Mouse (Mus musculus): ENCODE measurements at regions not wholly inside any gene's neighbourhood (a gene's known extent, or its start where the extent isn't known, plus 50 kb on each side); places are given as distances from the start of the nearest gene placed in this dataset.

GRCm38 (mm10) chr9:103813791-103814190 lies 52.2 kb upstream of the Tmem108 start:
- H3K4me2 ChIP-seq (ENCODE audit: low read length) = no peak overlapping the region
- H3K27ac ChIP-seq (replicated peaks in 1 of 2; ENCODE audit: control insufficient read depth in 1 of 2, insufficient read depth in 1 of 2, low read depth in 2 of 2, low read length in 2 of 2) = no peak overlapping the region
- H3K36me3 ChIP-seq (ENCODE audit: control insufficient read depth, insufficient read depth, low read length) = no peaks in the 10 kb centered on the region
- peaks cover 2% of the 10 kb centered on the region; the same call in 1 of the 2 replicates for H3K9me3 ChIP-seq (ENCODE audit: control insufficient read depth, low read length)
- no peak overlapping the region for H3K9ac ChIP-seq (ENCODE audit: low read length)
- H3K27me3 ChIP-seq (ENCODE audit: control insufficient read depth, insufficient read depth, low read length) = no peaks in the 10 kb centered on the region
- H3K4me1 ChIP-seq (ENCODE audit: control insufficient read depth in 2 of 2, insufficient read depth in 2 of 2, low read length in 2 of 2) = no peaks in the 10 kb centered on the region
- WGBS = 88% methylated on average over 9 of the region's 9 CpGs
- no peak for ATAC-seq (ENCODE audit: insufficient number of reproducible peaks, insufficient read depth, low FRiP score, low read depth)
- no peak overlapping the region for H3K4me3 ChIP-seq (ENCODE audit: control insufficient read depth in 1 of 2, insufficient read depth in 1 of 2, low read depth in 1 of 2, low read length in 2 of 2)

GRCm38 (mm10) chr9:103818998-103819397 lies 57.4 kb upstream of the Tmem108 start:
- no peak for ATAC-seq (ENCODE audit: insufficient number of reproducible peaks, insufficient read depth, low FRiP score, low read depth)
- H3K27ac ChIP-seq (replicated peaks in 1 of 2; ENCODE audit: control insufficient read depth in 1 of 2, insufficient read depth in 1 of 2, low read depth in 2 of 2, low read length in 2 of 2) = no peak overlapping the region

GRCm38 (mm10) chr9:103821632-103822031 lies 60.0 kb upstream of the Tmem108 start:
- WGBS = 66% methylated on average over 3 of the region's 3 CpGs
- no peaks in the 10 kb centered on the region for H3K4me1 ChIP-seq (ENCODE audit: control insufficient read depth in 2 of 2, insufficient read depth in 2 of 2, low read length in 2 of 2)
- no peak overlapping the region for H3K9ac ChIP-seq (ENCODE audit: low read length)
- ATAC-seq (ENCODE audit: insufficient number of reproducible peaks, insufficient read depth, low FRiP score, low read depth) = no peak
- no peaks in the 10 kb centered on the region for H3K36me3 ChIP-seq (ENCODE audit: control insufficient read depth, insufficient read depth, low read length)
- no peak overlapping the region for H3K4me3 ChIP-seq (ENCODE audit: control insufficient read depth in 1 of 2, insufficient read depth in 1 of 2, low read depth in 1 of 2, low read length in 2 of 2)
- H3K9me3 ChIP-seq (ENCODE audit: control insufficient read depth, low read length) = no peaks in the 10 kb centered on the region
- H3K27me3 ChIP-seq (ENCODE audit: control insufficient read depth, insufficient read depth, low read length) = no peaks in the 10 kb centered on the region
- no peak overlapping the region for H3K27ac ChIP-seq (replicated peaks in 1 of 2; ENCODE audit: control insufficient read depth in 1 of 2, insufficient read depth in 1 of 2, low read depth in 2 of 2, low read length in 2 of 2)
- no peak overlapping the region for H3K4me2 ChIP-seq (ENCODE audit: low read length)

More at GRCm38 (mm10) chr9:103818998-103819397, 57.4 kb upstream of the Tmem108 start:
- H3K9ac ChIP-seq (ENCODE audit: low read length) = no peak overlapping the region
- H3K36me3 ChIP-seq (ENCODE audit: control insufficient read depth, insufficient read depth, low read length) = no peaks in the 10 kb centered on the region
- no peaks in the 10 kb centered on the region for H3K27me3 ChIP-seq (ENCODE audit: control insufficient read depth, insufficient read depth, low read length)
- no peak overlapping the region for H3K4me3 ChIP-seq (ENCODE audit: control insufficient read depth in 1 of 2, insufficient read depth in 1 of 2, low read depth in 1 of 2, low read length in 2 of 2)
- 70% methylated on average over 2 of the region's 2 CpGs for WGBS
- no peaks in the 10 kb centered on the region for H3K9me3 ChIP-seq (ENCODE audit: control insufficient read depth, low read length)
- no peak overlapping the region for H3K4me2 ChIP-seq (ENCODE audit: low read length)
- no peaks in the 10 kb centered on the region for H3K4me1 ChIP-seq (ENCODE audit: control insufficient read depth in 2 of 2, insufficient read depth in 2 of 2, low read length in 2 of 2)

DNA sequence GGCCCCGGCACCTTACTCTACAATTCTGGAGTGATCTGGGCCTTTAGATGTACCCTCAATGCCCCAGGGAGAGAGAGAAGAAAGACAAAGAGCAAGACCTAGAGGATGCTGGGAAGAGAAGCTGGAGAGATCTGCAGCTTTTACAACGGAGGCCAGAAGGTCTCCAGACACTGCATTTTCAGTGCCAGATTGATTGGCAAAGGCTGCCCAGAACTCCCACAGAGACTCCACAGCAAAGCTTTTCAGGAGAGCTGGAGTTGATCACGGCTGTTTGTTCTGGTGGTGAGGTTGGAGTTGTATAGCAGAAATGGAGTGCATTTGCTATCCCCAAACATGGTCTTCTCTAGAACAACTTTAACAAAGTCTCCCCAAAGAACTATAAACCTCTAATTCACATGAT lies 61.9 kb upstream of the Tmem108 start:
- no peaks in the 10 kb centered on the region for H3K27me3 ChIP-seq (ENCODE audit: control insufficient read depth, insufficient read depth, low read length)
- WGBS = 64% methylated on average over 3 of the region's 3 CpGs
- H3K4me3 ChIP-seq (ENCODE audit: control insufficient read depth in 1 of 2, insufficient read depth in 1 of 2, low read depth in 1 of 2, low read length in 2 of 2) = no peak overlapping the region
- no peaks in the 10 kb centered on the region for H3K9me3 ChIP-seq (ENCODE audit: control insufficient read depth, low read length)
- H3K27ac ChIP-seq (replicated peaks in 1 of 2; ENCODE audit: control insufficient read depth in 1 of 2, insufficient read depth in 1 of 2, low read depth in 2 of 2, low read length in 2 of 2) = no peak overlapping the region
- ATAC-seq (ENCODE audit: insufficient number of reproducible peaks, insufficient read depth, low FRiP score, low read depth) = no peak
- H3K4me2 ChIP-seq (ENCODE audit: low read length) = no peak overlapping the region
- H3K36me3 ChIP-seq (ENCODE audit: control insufficient read depth, insufficient read depth, low read length) = no peaks in the 10 kb centered on the region
- H3K4me1 ChIP-seq (ENCODE audit: control insufficient read depth in 2 of 2, insufficient read depth in 2 of 2, low read length in 2 of 2) = no peaks in the 10 kb centered on the region
- H3K9ac ChIP-seq (ENCODE audit: low read length) = no peak overlapping the region

GRCm38 (mm10) chr9:103841199-103841598 lies 79.6 kb upstream of the Tmem108 start:
- no peak overlapping the region for H3K4me2 ChIP-seq (ENCODE audit: low read length)
- no peak for ATAC-seq (ENCODE audit: insufficient number of reproducible peaks, insufficient read depth, low FRiP score, low read depth)
- WGBS = 75% methylated on average over 3 of the region's 3 CpGs
- no peaks in the 10 kb centered on the region for H3K36me3 ChIP-seq (ENCODE audit: control insufficient read depth, insufficient read depth, low read length)
- H3K27ac ChIP-seq (replicated peaks in 1 of 2; ENCODE audit: control insufficient read depth in 1 of 2, insufficient read depth in 1 of 2, low read depth in 2 of 2, low read length in 2 of 2) = no peak overlapping the region
- H3K9me3 ChIP-seq (ENCODE audit: control insufficient read depth, low read length) = no peaks in the 10 kb centered on the region
- H3K27me3 ChIP-seq (ENCODE audit: control insufficient read depth, insufficient read depth, low read length) = no peaks in the 10 kb centered on the region
- no peak overlapping the region for H3K4me3 ChIP-seq (ENCODE audit: control insufficient read depth in 1 of 2, insufficient read depth in 1 of 2, low read depth in 1 of 2, low read length in 2 of 2)
- no peaks in the 10 kb centered on the region for H3K4me1 ChIP-seq (ENCODE audit: control insufficient read depth in 2 of 2, insufficient read depth in 2 of 2, low read length in 2 of 2)
- H3K9ac ChIP-seq (ENCODE audit: low read length) = no peak overlapping the region

DNA sequence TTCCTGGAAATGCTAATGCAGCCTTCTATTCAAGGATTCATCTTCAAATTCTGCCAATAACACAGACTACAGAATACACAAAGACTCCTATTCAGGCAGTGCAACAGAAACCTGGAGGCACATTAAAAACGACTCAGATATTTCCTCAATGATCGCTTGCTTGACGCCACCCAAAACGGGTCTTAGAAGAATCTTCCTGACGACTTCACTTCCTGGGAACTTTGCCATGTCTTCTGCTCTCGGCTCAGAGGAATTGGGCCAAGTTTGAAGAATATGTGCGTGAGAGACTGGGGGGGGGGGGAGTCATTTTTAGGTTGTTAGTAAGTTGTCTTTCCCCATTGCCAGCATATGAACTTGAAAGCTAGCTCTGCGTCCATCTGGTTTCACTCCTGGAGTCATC lies 82.2 kb upstream of the Tmem108 start:
- Histone ChIP-seq H3K27me3 (ENCODE audit: control insufficient read depth, insufficient read depth, low read length) (no peaks in the 10 kb centered on the region), H3K4me3 (ENCODE audit: control insufficient read depth in 1 of 2, insufficient read depth in 1 of 2, low read depth in 1 of 2, low read length in 2 of 2) (no peak overlapping the region), H3K4me1 (ENCODE audit: control insufficient read depth in 2 of 2, insufficient read depth in 2 of 2, low read length in 2 of 2) (peaks cover 0 to 8% of the 10 kb centered on the region in 2 experiments; a peak in 2 of 4 replicates), H3K9ac (ENCODE audit: low read length) (no peak overlapping the region), H3K9me3 (ENCODE audit: control insufficient read depth, low read length) (no peaks in the 10 kb centered on the region), H3K4me2 (ENCODE audit: low read length) (no peak overlapping the region), H3K36me3 (ENCODE audit: control insufficient read depth, insufficient read depth, low read length) (no peaks in the 10 kb centered on the region), H3K27ac (replicated peaks in 1 of 2; ENCODE audit: control insufficient read depth in 1 of 2, insufficient read depth in 1 of 2, low read depth in 2 of 2, low read length in 2 of 2) (no peak overlapping the region)
- WGBS = 70% methylated on average over 8 of the region's 8 CpGs
- ATAC-seq (ENCODE audit: insufficient number of reproducible peaks, insufficient read depth, low FRiP score, low read depth) = no peak

- no peak overlapping the region for H3K4me3 ChIP-seq (ENCODE audit: control insufficient read depth in 1 of 2, insufficient read depth in 1 of 2, low read depth in 1 of 2, low read length in 2 of 2)
- no peak overlapping the region for H3K27ac ChIP-seq (replicated peaks in 1 of 2; ENCODE audit: control insufficient read depth in 1 of 2, insufficient read depth in 1 of 2, low read depth in 2 of 2, low read length in 2 of 2)
- no peak for ATAC-seq (ENCODE audit: insufficient number of reproducible peaks, insufficient read depth, low FRiP score, low read depth)
- no peaks in the 10 kb centered on the region for H3K36me3 ChIP-seq (ENCODE audit: control insufficient read depth, insufficient read depth, low read length)
- H3K27me3 ChIP-seq (ENCODE audit: control insufficient read depth, insufficient read depth, low read length) = no peaks in the 10 kb centered on the region
- H3K9me3 ChIP-seq (ENCODE audit: control insufficient read depth, low read length) = no peaks in the 10 kb centered on the region
- peaks cover 0 to 8% of the 10 kb centered on the region in 2 experiments; a peak in 2 of 4 replicates for H3K4me1 ChIP-seq (ENCODE audit: control insufficient read depth in 2 of 2, insufficient read depth in 2 of 2, low read length in 2 of 2)
- WGBS = 82% methylated on average over 6 of the region's 6 CpGs
- no peak overlapping the region for H3K9ac ChIP-seq (ENCODE audit: low read length)
- no peak overlapping the region for H3K4me2 ChIP-seq (ENCODE audit: low read length)
These were observed 84.3 kb upstream of the Tmem108 start for GRCm38 (mm10) chr9:103845916-103846457.

DNA sequence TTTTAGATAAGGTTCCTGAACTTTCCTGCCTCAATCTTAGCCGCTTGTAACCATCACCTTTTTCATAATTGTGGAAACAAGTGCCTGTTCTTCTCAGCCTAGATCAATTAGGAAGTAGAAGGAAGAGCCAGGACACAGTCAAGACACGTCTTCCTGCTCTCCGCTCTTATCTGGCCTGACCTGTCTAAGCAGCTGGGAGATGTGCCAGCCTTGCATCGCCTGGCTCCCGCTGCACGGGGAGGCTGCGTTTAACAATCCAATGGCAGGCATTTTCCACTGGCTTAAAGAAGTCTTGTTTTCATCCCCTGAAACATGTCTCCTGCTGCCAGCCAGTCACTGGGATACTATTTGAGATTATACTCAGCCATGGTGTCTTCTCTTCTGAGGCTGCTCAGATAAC lies 86.3 kb upstream of the Tmem108 start:
- no peak overlapping the region for H3K4me2 ChIP-seq (ENCODE audit: low read length)
- H3K9ac ChIP-seq (ENCODE audit: low read length) = no peak overlapping the region
- no peaks in the 10 kb centered on the region for H3K36me3 ChIP-seq (ENCODE audit: control insufficient read depth, insufficient read depth, low read length)
- no peaks in the 10 kb centered on the region for H3K27me3 ChIP-seq (ENCODE audit: control insufficient read depth, insufficient read depth, low read length)
- H3K4me1 ChIP-seq (ENCODE audit: control insufficient read depth in 2 of 2, insufficient read depth in 2 of 2, low read length in 2 of 2) = peaks cover 0 to 8% of the 10 kb centered on the region in 2 experiments; a peak in 2 of 4 replicates
- WGBS = 18% methylated on average over 7 of the region's 7 CpGs
- H3K27ac ChIP-seq (replicated peaks in 1 of 2; ENCODE audit: control insufficient read depth in 1 of 2, insufficient read depth in 1 of 2, low read depth in 2 of 2, low read length in 2 of 2) = peak overlapping the region in 1 of 2 experiments; percentile 12; a peak in 1 of 4 replicates
- peaks cover 4% of the 10 kb centered on the region for H3K9me3 ChIP-seq (ENCODE audit: control insufficient read depth, low read length)
- no peak overlapping the region for H3K4me3 ChIP-seq (ENCODE audit: control insufficient read depth in 1 of 2, insufficient read depth in 1 of 2, low read depth in 1 of 2, low read length in 2 of 2)
- ATAC-seq (ENCODE audit: insufficient number of reproducible peaks, insufficient read depth, low FRiP score, low read depth) = no peak
